Mouse (Mus musculus): ENCODE measurements at regions not wholly inside any gene's neighbourhood (a gene's known extent, or its start where the extent isn't known, plus 50 kb on each side); places are given as distances from the start of the nearest gene placed in this dataset.

DNA sequence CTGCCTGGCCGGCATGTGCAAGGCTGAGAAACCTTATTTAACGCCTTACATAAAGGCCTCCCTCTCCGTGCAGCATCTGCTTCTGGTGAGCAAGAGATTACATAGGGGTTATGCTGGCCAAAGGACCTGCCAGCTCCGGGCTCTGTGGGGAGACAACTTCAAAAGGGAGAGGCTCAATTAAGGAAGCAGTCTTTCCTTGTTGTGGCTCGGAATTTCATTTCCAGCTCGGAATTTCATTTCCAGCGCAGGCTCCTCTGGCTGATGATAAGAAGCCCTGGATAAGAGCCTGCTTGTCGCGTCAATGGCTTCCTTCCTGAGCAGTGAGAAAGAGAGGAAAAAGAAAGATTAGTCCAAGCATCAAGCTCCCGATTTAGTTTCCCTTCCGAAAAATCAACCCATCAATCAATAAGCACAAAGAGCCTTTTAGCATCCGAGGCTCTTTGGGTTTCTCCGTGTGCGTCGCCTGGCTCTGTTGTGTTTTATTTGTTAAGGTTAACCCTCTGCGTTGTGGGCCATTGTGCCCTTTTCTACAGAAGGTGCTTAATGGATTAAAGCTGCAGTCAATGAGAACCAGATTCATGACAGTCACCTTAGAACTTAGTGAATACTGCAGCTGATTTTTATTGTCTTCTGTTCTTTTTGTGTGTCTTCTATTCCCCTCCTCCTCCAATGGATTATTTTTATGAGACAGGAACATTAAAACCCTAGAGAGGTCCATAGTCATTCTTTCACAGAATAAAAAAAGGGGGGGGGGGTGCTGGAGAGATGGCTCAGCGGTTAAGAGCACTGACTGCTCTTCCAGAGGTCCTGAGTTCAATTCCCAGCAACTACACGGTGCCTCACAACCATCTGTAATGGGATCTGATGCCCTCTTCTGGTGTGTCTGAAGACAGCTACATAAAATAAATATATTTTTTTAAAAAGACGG is 218.3 kb downstream of the Myo1b start:
- peak; percentile 3 for DNase-seq

- DNase-seq = no peak
These were observed 218.2 kb upstream of the Nabp1 start for GRCm38 (mm10) chr1:51696471-51696870.

DNA sequence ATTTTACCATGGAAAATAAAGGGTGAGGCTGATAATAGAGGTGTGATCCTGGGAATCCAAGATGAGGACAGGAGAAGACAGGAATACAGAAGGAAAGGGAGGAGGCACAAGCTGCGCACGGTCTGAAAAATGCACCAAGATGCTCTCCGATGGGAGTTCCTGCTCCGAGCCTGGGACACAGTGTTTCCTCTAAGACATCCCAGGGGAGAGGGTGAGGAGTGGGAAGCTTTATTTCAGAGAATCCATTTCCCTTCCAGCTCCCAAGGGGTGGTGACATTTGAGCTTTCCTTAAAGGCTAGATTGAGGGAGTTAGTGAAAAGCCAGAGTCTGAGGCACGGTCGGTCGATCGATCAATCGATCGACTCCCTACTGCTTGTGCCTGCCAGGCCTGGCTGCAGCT is 212.7 kb upstream of the Nabp1 start:
- DNase-seq = no peak

- DNase-seq = peak; percentile 27
These were observed 211.4 kb upstream of the Nabp1 start for GRCm38 (mm10) chr1:51689461-51690223.

GRCm38 (mm10) chr1:51688946-51689345 is 210.7 kb upstream of the Nabp1 start:
- no peak for DNase-seq

DNA sequence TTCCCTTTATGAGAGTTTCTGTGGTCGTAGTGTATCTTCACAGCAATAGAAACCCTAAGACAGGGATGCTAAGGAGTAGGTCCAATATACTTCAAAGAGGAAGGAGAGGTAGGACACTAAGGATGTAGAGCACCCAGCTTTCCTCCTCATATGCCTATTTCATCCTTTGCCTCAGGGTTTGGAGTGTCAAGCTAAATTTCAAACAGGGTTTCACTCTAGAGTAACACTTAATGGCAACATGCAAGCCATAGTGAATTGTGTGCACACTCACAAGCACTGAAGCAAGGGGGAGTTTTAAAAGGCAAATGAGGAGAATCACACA is 210.0 kb upstream of the Nabp1 start:
- DNase-seq = no peak

GRCm38 (mm10) chr1:51687484-51688223 is 209.4 kb upstream of the Nabp1 start:
- no peak for DNase-seq

- no peak for DNase-seq
These were observed 208.5 kb upstream of the Nabp1 start for GRCm38 (mm10) chr1:51686759-51687158.

GRCm38 (mm10) chr1:51682273-51682672 is 204.0 kb upstream of the Nabp1 start:
- no peak for DNase-seq

DNA sequence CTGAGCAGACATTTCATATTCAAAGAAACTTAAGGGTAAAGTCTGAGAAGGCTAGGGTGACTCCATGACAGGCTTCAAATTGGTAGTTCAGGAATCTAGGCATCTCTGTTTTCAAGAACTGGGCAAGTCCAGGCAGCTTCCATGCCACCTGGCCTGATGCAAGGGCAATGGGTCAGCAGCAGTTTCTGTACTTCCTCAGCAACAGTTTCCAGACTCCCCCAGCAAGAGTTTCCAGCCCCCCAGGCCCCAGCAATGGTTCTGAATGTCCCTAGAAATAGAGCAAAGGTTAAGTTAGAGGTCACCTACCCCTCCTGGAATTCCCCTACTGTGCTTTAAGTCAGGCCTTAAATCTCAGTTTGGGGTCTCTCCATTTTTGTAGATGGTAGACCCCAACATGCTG is 203.6 kb upstream of the Nabp1 start:
- DNase-seq = no peak

DNA sequence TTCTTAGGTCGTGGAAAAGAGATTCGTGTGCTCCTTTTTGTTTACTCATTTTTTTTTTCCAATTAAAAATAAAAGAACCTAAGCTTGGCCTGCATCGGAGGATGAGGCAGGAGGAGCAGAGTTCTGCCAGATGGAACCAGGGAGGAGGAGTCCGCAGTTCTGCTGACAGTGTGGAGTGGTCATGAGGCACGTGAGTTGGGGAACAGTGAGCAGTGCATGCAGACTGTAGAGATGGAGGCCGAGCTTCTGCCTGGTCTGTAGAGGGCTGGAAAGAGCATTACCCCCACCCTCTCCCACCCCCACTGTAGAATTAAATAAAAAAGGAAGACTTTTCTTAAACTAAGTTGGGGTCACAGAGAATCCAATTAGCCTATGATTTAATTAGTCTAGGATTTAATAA is 202.5 kb upstream of the Nabp1 start:
- DNase-seq = no peak

DNA sequence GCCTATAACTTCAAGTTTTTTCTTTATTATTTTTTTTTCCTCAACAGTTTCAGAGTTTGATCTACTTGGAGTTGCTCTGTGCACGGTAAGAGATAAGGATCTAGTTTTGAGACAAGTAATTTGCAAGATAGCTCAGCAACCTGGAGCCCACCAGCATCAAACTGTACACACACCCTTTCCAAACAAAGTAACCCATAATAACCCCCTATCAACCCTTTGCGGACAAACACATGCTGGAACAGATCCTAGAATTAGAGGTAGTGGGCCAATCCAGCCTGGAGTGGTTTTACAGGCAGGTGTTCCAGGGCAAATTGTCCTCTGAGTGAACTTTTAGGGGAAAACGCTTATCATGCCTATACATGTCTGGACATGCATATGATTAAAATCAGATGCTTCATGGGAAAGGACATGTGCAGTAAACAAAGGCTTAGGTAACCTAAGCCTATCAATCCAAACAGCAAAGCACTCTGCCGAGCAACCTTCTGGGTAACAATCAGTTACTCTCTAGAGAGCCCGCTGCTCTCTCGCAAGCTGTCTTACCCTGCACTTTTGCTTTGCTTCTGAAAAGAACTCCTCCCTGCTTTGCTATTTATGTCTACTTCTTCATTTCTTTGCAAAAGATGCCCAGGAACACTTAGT is 200.2 kb upstream of the Nabp1 start:
- no peak for DNase-seq

- DNase-seq = no peak
These were observed 199.6 kb upstream of the Nabp1 start for GRCm38 (mm10) chr1:51677802-51678201.

GRCm38 (mm10) chr1:51671691-51672090 is 193.5 kb upstream of the Nabp1 start:
- no peak for DNase-seq

DNA sequence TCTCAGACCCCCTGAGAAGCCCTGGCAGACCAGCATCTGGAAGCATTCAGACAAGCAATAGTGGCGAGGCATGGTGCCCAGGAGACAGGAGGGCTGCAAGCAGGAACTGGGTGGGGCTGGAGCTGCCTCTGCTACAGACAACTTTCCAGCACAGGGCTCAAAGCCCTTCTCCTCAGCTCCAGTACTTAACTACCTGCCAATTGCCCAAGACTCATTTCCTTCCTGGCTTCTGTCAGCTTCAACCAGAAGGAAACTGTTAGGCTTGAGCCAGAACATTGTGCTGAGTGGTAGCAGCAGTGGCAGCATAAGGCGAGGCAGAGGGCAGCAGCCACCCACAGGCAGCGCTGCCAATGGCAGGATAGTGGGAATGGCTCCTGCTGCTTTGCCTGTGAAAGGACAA is 193.1 kb upstream of the Nabp1 start:
- peak; percentile 37 for DNase-seq

- no peak for DNase-seq
These were observed 191.8 kb upstream of the Nabp1 start for GRCm38 (mm10) chr1:51670009-51670408.

GRCm38 (mm10) chr1:51668881-51669280 is 190.7 kb upstream of the Nabp1 start:
- DNase-seq = no peak

DNA sequence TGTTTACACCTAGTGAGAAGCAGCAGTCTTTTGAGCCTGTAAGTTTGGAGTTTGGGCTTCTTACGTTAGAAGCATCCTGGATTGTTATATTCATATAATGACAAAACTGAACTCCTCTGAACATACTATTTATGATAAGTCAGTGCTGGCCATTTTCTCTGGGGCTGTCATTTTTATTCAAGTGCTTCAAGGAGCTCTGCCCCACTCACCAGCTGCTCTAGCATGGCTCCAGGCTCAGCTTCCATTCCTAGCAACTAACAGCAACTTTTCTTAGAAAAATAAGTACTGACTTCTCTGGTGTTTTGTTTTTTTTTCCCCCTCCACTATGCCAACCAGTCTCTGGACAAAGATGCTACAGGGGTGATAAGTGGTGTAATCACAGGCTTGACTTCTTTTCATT is 182.3 kb upstream of the Nabp1 start:
- DNase-seq = no peak

GRCm38 (mm10) chr1:51657203-51657602 is 179.0 kb upstream of the Nabp1 start:
- no peak for DNase-seq

DNA sequence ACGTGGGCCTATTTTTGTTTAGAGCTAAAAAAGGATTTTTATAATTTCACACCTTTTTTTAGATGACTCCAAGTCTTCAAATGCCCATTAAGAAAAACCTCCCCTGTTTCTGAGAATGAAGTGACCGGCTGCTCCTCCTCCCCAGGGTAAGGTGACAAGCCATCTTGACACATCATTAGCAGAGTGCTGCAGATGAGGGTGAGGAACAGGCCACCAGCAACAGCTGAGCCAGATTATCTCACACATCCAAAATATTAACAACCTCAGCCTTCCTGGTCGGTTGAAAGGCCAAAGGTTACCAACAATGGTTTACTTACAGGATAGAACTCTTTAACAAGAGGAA is 172.4 kb upstream of the Nabp1 start:
- DNase-seq = no peak

- DNase-seq = no peak
These were observed 171.9 kb upstream of the Nabp1 start for GRCm38 (mm10) chr1:51649963-51650652.

DNA sequence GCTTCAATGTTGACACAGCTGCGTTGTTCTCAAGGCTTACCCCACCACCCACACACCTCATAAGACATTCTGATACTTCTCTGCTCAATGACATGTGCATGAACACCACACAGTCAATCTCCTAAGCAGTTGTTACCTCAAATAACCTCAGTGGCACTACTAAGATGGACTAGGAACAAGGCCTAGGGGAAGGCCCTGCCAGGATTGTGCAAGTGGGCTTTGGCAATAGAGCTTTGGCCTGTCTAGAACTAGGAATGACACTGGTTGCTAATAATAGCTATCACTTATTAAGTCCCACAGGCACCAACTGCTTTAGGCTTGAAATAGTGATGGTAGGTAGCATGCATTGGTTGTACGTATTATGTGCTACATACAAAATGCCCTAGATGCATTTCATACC is 169.7 kb upstream of the Nabp1 start:
- DNase-seq = peak; percentile 41

Measured in adrenal gland, postnatal 25 days (tissue).